ENCODE assay signal across 8 mouse cellular contexts in genomic region chr13:91460621-91461284, GRCm38 (mm10). TPM values are rescaled to one million over a fixed set of nuclear protein-coding genes. Genes with fewer than 3 reads are reported as not detected.
DNase-seq lines count a peak whose midpoint lies in the region; ATAC-seq lines count a peak whose summit lies in the region.

No protein-coding gene starts in this region.

- H3K36me3 ChIP-seq in heart, embryonic 10.5 days, result no peaks in the 10 kb centered on the region
- no peaks in the 10 kb centered on the region for H3K36me3 ChIP-seq in kidney, embryonic 15.5 days

- H3K4me2 ChIP-seq in kidney, embryonic 15.5 days, result peak overlapping the region; percentile 83

- no peaks in the 10 kb centered on the region for H3K9me3 ChIP-seq in heart, embryonic 10.5 days
- no peaks in the 10 kb centered on the region for H3K9me3 ChIP-seq in kidney, embryonic 15.5 days (replicated peaks)

- peak overlapping the region; percentile 98 for H3K27ac ChIP-seq in heart, embryonic 10.5 days
- peak overlapping the region; percentile 97 for H3K27ac ChIP-seq in kidney, embryonic 15.5 days

- under 1% methylated on average over 58 of the region's 70 CpGs for WGBS in heart, embryonic 10.5 days
- WGBS in kidney, embryonic 15.5 days, result 0% methylated on average over 58 of the region's 70 CpGs

- peak; percentile 98 for DNase-seq in B cell, adult 2 months
- peak; percentile 99 for DNase-seq in brain, adult 2 months (ENCODE audit: low read depth, low spot score)
- peak; percentile 99 for DNase-seq in heart, embryonic 10.5 days (ENCODE audit: low spot score)
- peak; percentile 99 for DNase-seq in liver
- DNase-seq in spleen, postnatal 4 days (ENCODE audit: low spot score in 2 of 2), result peak; percentile 98 to 99

- peaks cover 34% of the 10 kb centered on the region for H3K4me1 ChIP-seq in heart, embryonic 10.5 days
- peaks cover 20% of the 10 kb centered on the region for H3K4me1 ChIP-seq in kidney, embryonic 15.5 days

- peak overlapping the region; percentile 91 for H3K9ac ChIP-seq in kidney, embryonic 15.5 days

- H3K27me3 ChIP-seq in heart, embryonic 10.5 days (ENCODE audit: insufficient read depth, poor library complexity, severe bottlenecking), result no peaks in the 10 kb centered on the region
- H3K27me3 ChIP-seq in kidney, embryonic 15.5 days, result no peaks in the 10 kb centered on the region

- peak overlapping the region; percentile 96 for H3K4me3 ChIP-seq in heart, embryonic 10.5 days
- H3K4me3 ChIP-seq in kidney, embryonic 15.5 days (replicated peaks), result peak overlapping the region; percentile 94

- peak; percentile 91 for ATAC-seq in erythroblast, adult 5-6 weeks (replicated peaks; ENCODE audit: low FRiP score, poor library complexity, severe bottlenecking)
- peak; percentile 98 for ATAC-seq in kidney, embryonic 15.5 days (replicated peaks; ENCODE audit: low FRiP score)
- peak; percentile 93 for ATAC-seq in monocyte, adult 5-6 weeks (replicated peaks; ENCODE audit: insufficient number of reproducible peaks, low FRiP score, low TSS enrichment, poor library complexity, severe bottlenecking)

RNA-seq across cellular contexts. Expression of gene Ssbp2, which starts 0.7 kb away (rescaled TPM):
- total RNA-seq in erythroblast, adult 5-6 weeks (2015; ENCODE audit: low replicate concordance), result 13.8 and 16.1 TPM in 2 replicates
- 21.4 and 34.3 TPM in 2 replicates for total RNA-seq in erythroblast, adult 5-6 weeks (2017; ENCODE audit: low replicate concordance)
- 94.4 and 110 TPM in 2 replicates for polyA plus RNA-seq in heart, embryonic 10.5 days (2016; fragmentation: Nextera tagmentation; extraction: Ambion mirVana)
- polyA plus RNA-seq in kidney, embryonic 15.5 days (2015; fragmentation: Nextera tagmentation; extraction: Ambion mirVana), result 123 and 125 TPM in 2 replicates
- 9.8 to 35.4 TPM (median 12.4 TPM) in 3 replicates for total RNA-seq in monocyte, adult 5-6 weeks (2017)

Comparison
In these comparisons a context has a peak if more than half of its experiments do, and no peak if none do; other contexts are left out.
1. Peak in every context shown above with its lines: DNase-seq, ATAC-seq, H3K4me3 ChIP-seq and H3K27ac ChIP-seq.